Comparison of ENCODE assay signal across 8 mouse cellular contexts in the genomic region with DNA sequence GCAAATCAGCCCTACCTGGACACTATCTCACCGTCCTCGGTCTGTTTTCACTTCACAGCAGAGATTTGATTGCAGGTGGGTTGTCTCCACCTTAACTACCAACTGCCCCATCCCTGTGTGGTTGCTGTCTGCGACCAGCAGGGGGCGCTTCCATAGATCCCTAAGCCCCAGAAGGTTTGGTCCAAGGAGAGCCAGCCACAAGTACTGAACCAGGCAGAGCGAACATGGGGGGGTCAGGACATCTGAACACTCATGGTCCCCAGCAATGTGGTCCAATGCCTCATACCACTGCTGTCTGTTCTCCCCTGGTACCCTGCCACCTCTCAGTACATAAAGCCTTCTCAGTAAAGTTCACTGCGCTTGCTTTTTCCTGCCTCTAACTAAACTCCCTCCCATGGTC. TPM values are rescaled to one million over a fixed set of nuclear protein-coding genes. Genes with fewer than 3 reads are reported as not detected.
A peak's percentile ranks its signal among the peaks of the same experiment; 100 is the strongest.
DNase-seq lines count a peak whose midpoint lies in the region; ATAC-seq and TF ChIP-seq lines count a peak whose summit lies in the region.

No protein-coding gene starts in this region.

- H3K9ac ChIP-seq in embryonic facial prominence, embryonic 14.5 days (ENCODE audit: low read depth, low read length): peak overlapping the region; percentile 40; the same call in 1 of the 2 replicates
- peak overlapping the region; percentile 89 for H3K9ac ChIP-seq in liver, embryonic 15.5 days

- H3K4me1 ChIP-seq in embryonic facial prominence, embryonic 14.5 days (ENCODE audit: control insufficient read depth, insufficient read depth, low read length): peaks cover 30% of the 10 kb centered on the region
- peaks cover 74% of the 10 kb centered on the region for H3K4me1 ChIP-seq in heart, embryonic 10.5 days
- peaks cover 74% of the 10 kb centered on the region for H3K4me1 ChIP-seq in liver, embryonic 15.5 days (replicated peaks)
- peaks cover 42% of the 10 kb centered on the region for H3K4me1 ChIP-seq in olfactory bulb, adult 2 months (ENCODE audit: control insufficient read depth, insufficient read depth, low read length)

- peaks cover 7% of the 10 kb centered on the region; the same call in 1 of the 2 replicates for H3K27me3 ChIP-seq in embryonic facial prominence, embryonic 14.5 days (replicated peaks; ENCODE audit: control insufficient read depth, insufficient read depth, low read length)
- H3K27me3 ChIP-seq in heart, embryonic 10.5 days (ENCODE audit: insufficient read depth, poor library complexity, severe bottlenecking): peaks cover 5% of the 10 kb centered on the region; the same call in 1 of the 2 replicates
- peaks cover 64% of the 10 kb centered on the region for H3K27me3 ChIP-seq in liver, embryonic 15.5 days

- no peak overlapping the region for H3K27ac ChIP-seq in embryonic facial prominence, embryonic 14.5 days (replicated peaks; ENCODE audit: low read depth, low read length)
- H3K27ac ChIP-seq in heart, embryonic 10.5 days: peak overlapping the region; percentile 91
- peak overlapping the region; percentile 97 for H3K27ac ChIP-seq in liver, embryonic 15.5 days (replicated peaks)
- no peak overlapping the region for H3K27ac ChIP-seq in olfactory bulb, adult 2 months (ENCODE audit: insufficient read depth, low read depth, low read length)

- TF ChIP-seq CTCF in olfactory bulb, adult 2 months (IDR thresholded peaks at IDR 0.05; ENCODE audit: insufficient read depth, low read depth, low read length): peak; percentile 71

- no peaks in the 10 kb centered on the region for H3K36me3 ChIP-seq in embryonic facial prominence, embryonic 14.5 days (ENCODE audit: control insufficient read depth, insufficient read depth, low read length)
- peaks cover 12% of the 10 kb centered on the region for H3K36me3 ChIP-seq in heart, embryonic 10.5 days
- peaks cover 20% of the 10 kb centered on the region; the same call in 1 of the 2 replicates for H3K36me3 ChIP-seq in liver, embryonic 15.5 days (replicated peaks)

- H3K9me3 ChIP-seq in embryonic facial prominence, embryonic 14.5 days (ENCODE audit: control insufficient read depth, low read length): no peaks in the 10 kb centered on the region
- no peaks in the 10 kb centered on the region for H3K9me3 ChIP-seq in heart, embryonic 10.5 days
- H3K9me3 ChIP-seq in liver, embryonic 15.5 days (replicated peaks): no peaks in the 10 kb centered on the region

- peak; percentile 61 to 63 for DNase-seq in CD8-positive naive resting alpha-beta T cell, adult 2 months (ENCODE audit: low read depth in 2 of 2, low spot score in 2 of 2)
- peak; percentile 79 for DNase-seq in adrenal gland, postnatal 25 days
- DNase-seq in embryonic facial prominence, embryonic 14.5 days (ENCODE audit: low spot score): peak; percentile 64
- peak; percentile 88 for DNase-seq in heart, embryonic 10.5 days (ENCODE audit: low spot score)
- DNase-seq in kidney, adult 9 months: peak; percentile 80
- peak; percentile 56 to 65 for DNase-seq in thymus, postnatal 36 days

- TF ChIP-seq POLR2A in olfactory bulb, adult 2 months (IDR thresholded peaks at IDR 0.05; ENCODE audit: insufficient read depth, low read depth, low read length): no peak

- no peak for ATAC-seq in embryonic facial prominence, embryonic 14.5 days (ENCODE audit: low read depth)
- ATAC-seq in liver, embryonic 15.5 days (ENCODE audit: insufficient read depth): peak; percentile 43

- 9% methylated on average over 6 of the region's 6 CpGs for WGBS in embryonic facial prominence, embryonic 14.5 days
- 8% methylated on average over 6 of the region's 6 CpGs for WGBS in heart, embryonic 10.5 days
- 11% methylated on average over 6 of the region's 6 CpGs for WGBS in liver, embryonic 15.5 days (ENCODE audit: insufficient replicate concordance)
- 11% methylated on average over 6 of the region's 6 CpGs for WGBS in olfactory bulb, adult 2 months

- H3K4me2 ChIP-seq in embryonic facial prominence, embryonic 14.5 days (ENCODE audit: low read depth, low read length): 0 out of 2 replicates have a peak overlapping the region, but pooled peaks have one; percentile 96
- peak overlapping the region; percentile 87 for H3K4me2 ChIP-seq in liver, embryonic 15.5 days

- peak overlapping the region; percentile 66 for H3K4me3 ChIP-seq in embryonic facial prominence, embryonic 14.5 days (ENCODE audit: low read depth, low read length)
- peak overlapping the region; percentile 88 for H3K4me3 ChIP-seq in heart, embryonic 10.5 days
- H3K4me3 ChIP-seq in liver, embryonic 15.5 days (replicated peaks): peak overlapping the region; percentile 80
- no peak overlapping the region for H3K4me3 ChIP-seq in olfactory bulb, adult 2 months (ENCODE audit: insufficient read depth, low read depth, low read length)

RNA-seq across cellular contexts. Expression of a gene that starts 1.8 kb away (rescaled TPM):
- total RNA-seq in adrenal gland, postnatal 25 days (2021): 8.8 and 15.3 TPM in 2 replicates
- polyA plus RNA-seq in embryonic facial prominence, embryonic 14.5 days (2014; fragmentation: Nextera tagmentation; extraction: Ambion mirVana): 30.6 and 31.6 TPM in 2 replicates
- polyA plus RNA-seq in heart, embryonic 10.5 days (2016; fragmentation: Nextera tagmentation; extraction: Ambion mirVana): 71.3 and 83.4 TPM in 2 replicates
- polyA plus RNA-seq in liver, embryonic 15.5 days (2015; fragmentation: Nextera tagmentation; extraction: Ambion mirVana): 11.0 and 12.9 TPM in 2 replicates
- polyA plus RNA-seq in olfactory bulb, adult 2 months (2012; ENCODE audit: insufficient read depth, insufficient read length, low replicate concordance, missing spikeins): not detected in 2 replicates

RNA-seq across cellular contexts. Expression of a gene that starts 17.1 kb away (rescaled TPM):
- total RNA-seq in adrenal gland, postnatal 25 days (2021): 62.1 and 66.2 TPM in 2 replicates
- polyA plus RNA-seq in embryonic facial prominence, embryonic 14.5 days (2014; fragmentation: Nextera tagmentation; extraction: Ambion mirVana): 121 and 129 TPM in 2 replicates
- polyA plus RNA-seq in heart, embryonic 10.5 days (2016; fragmentation: Nextera tagmentation; extraction: Ambion mirVana): 164 and 190 TPM in 2 replicates
- polyA plus RNA-seq in liver, embryonic 15.5 days (2015; fragmentation: Nextera tagmentation; extraction: Ambion mirVana): 70.5 and 74.1 TPM in 2 replicates
- not detected in 2 replicates for polyA plus RNA-seq in olfactory bulb, adult 2 months (2012; ENCODE audit: insufficient read depth, insufficient read length, low replicate concordance, missing spikeins)

RNA-seq across cellular contexts. Expression of a gene that starts 36.2 kb away (rescaled TPM):
- 112 and 175 TPM in 2 replicates for total RNA-seq in adrenal gland, postnatal 25 days (2021)
- polyA plus RNA-seq in embryonic facial prominence, embryonic 14.5 days (2014; fragmentation: Nextera tagmentation; extraction: Ambion mirVana): 72.2 and 79.5 TPM in 2 replicates
- 148 and 158 TPM in 2 replicates for polyA plus RNA-seq in heart, embryonic 10.5 days (2016; fragmentation: Nextera tagmentation; extraction: Ambion mirVana)
- 46.6 and 48.2 TPM in 2 replicates for polyA plus RNA-seq in liver, embryonic 15.5 days (2015; fragmentation: Nextera tagmentation; extraction: Ambion mirVana)
- polyA plus RNA-seq in olfactory bulb, adult 2 months (2012; ENCODE audit: insufficient read depth, insufficient read length, low replicate concordance, missing spikeins): not detected in 2 replicates

RNA-seq across cellular contexts. Expression of a gene that starts 36.2 kb away (rescaled TPM):
- total RNA-seq in adrenal gland, postnatal 25 days (2021): 199 and 209 TPM in 2 replicates
- 73.8 and 77.9 TPM in 2 replicates for polyA plus RNA-seq in embryonic facial prominence, embryonic 14.5 days (2014; fragmentation: Nextera tagmentation; extraction: Ambion mirVana)
- polyA plus RNA-seq in heart, embryonic 10.5 days (2016; fragmentation: Nextera tagmentation; extraction: Ambion mirVana): 97.9 and 129 TPM in 2 replicates
- 50.8 and 55.0 TPM in 2 replicates for polyA plus RNA-seq in liver, embryonic 15.5 days (2015; fragmentation: Nextera tagmentation; extraction: Ambion mirVana)
- polyA plus RNA-seq in olfactory bulb, adult 2 months (2012; ENCODE audit: insufficient read depth, insufficient read length, low replicate concordance, missing spikeins): not detected in 2 replicates

RNA-seq across cellular contexts. Expression of a gene that starts 43.5 kb away (rescaled TPM):
- total RNA-seq in adrenal gland, postnatal 25 days (2021): 7.7 and 8.8 TPM in 2 replicates
- 38.5 and 49.5 TPM in 2 replicates for polyA plus RNA-seq in embryonic facial prominence, embryonic 14.5 days (2014; fragmentation: Nextera tagmentation; extraction: Ambion mirVana)
- polyA plus RNA-seq in heart, embryonic 10.5 days (2016; fragmentation: Nextera tagmentation; extraction: Ambion mirVana): 22.0 and 31.0 TPM in 2 replicates
- polyA plus RNA-seq in liver, embryonic 15.5 days (2015; fragmentation: Nextera tagmentation; extraction: Ambion mirVana): 2.3 TPM in 2 replicates
- not detected in 2 replicates for polyA plus RNA-seq in olfactory bulb, adult 2 months (2012; ENCODE audit: insufficient read depth, insufficient read length, low replicate concordance, missing spikeins)

Comparison
In these comparisons a context has a peak if more than half of its experiments do, and no peak if none do; other contexts are left out.
1. H3K27ac ChIP-seq: peak in heart, embryonic 10.5 days (single experiment) and liver, embryonic 15.5 days (single experiment); none in embryonic facial prominence, embryonic 14.5 days (single experiment) and olfactory bulb, adult 2 months (single experiment).
2. RNA of a gene that starts 1.8 kb away (polyA plus RNA-seq): 71.3 to 83.4 TPM in heart, embryonic 10.5 days, 30.6 to 31.6 TPM in embryonic facial prominence, embryonic 14.5 days and 11.0 to 12.9 TPM in liver, embryonic 15.5 days; not detected in olfactory bulb, adult 2 months; every median in the first group is over 10 times any median in the second.
3. Peak in every context shown above with its lines, with median percentiles within 50 percentile points of each other: DNase-seq.